In genomic region chr8:122285727-122286126, GRCm38 (mm10) we compare ENCODE assay signal across 9 mouse cellular contexts. TPM values are rescaled to one million over a fixed set of nuclear protein-coding genes. Genes with fewer than 3 reads are reported as not detected.
A peak's percentile ranks its signal among the peaks of the same experiment; 100 is the strongest.
DNase-seq lines count a peak whose midpoint lies in the region; ATAC-seq and TF ChIP-seq lines count a peak whose summit lies in the region.
"Had no signal": no experiment of that assay in that cellular context is flagged by ENCODE, and none has a peak within 500 bp of the region (broad histone marks: within the 10 kb centered on the region; RNA-seq: fewer than 3 reads in every experiment).

No protein-coding gene starts in this region.

- TF ChIP-seq CTCF in cerebellum, adult 2 months (IDR thresholded peaks at IDR 0.05; ENCODE audit: borderline replicate concordance, insufficient read depth, low read depth, low read length), result no peak
- TF ChIP-seq CTCF in lung, embryonic 14.5 days (IDR thresholded peaks at IDR 0.05; ENCODE audit: low read depth), result no peak
- no peak for TF ChIP-seq CTCF in bone marrow, adult 2 months (IDR thresholded peaks at IDR 0.05; ENCODE audit: control insufficient read depth, insufficient read depth, low read length)

- H3K36me3 ChIP-seq in lung, embryonic 14.5 days (ENCODE audit: insufficient read depth), result no peaks in the 10 kb centered on the region; the same call in 1 of the 2 replicates
- H3K36me3 ChIP-seq: limb, embryonic 13.5 days had no signal

- peak; percentile 40 to 56 for DNase-seq in cerebellum, adult 2 months
- DNase-seq in cerebellum, postnatal 14 days, result no peak
- DNase-seq in lung, embryonic 14.5 days, result no peak
- no peak for DNase-seq in lung, adult 18-20 months
- DNase-seq in spleen, postnatal 10 days (ENCODE audit: low spot score in 2 of 2), result peak; percentile 75 to 77
- no peak for DNase-seq in gastrocnemius, postnatal 4 days (ENCODE audit: low spot score in 2 of 2)
- DNase-seq in kidney, adult 9 months, result no peak

- H3K27me3 ChIP-seq in cerebellum, adult 2 months (ENCODE audit: control insufficient read depth, insufficient read depth, low read length), result no peaks in the 10 kb centered on the region
- no peaks in the 10 kb centered on the region for H3K27me3 ChIP-seq in lung, embryonic 14.5 days (ENCODE audit: insufficient read depth, low read length)

- H3K4me2 ChIP-seq in lung, embryonic 14.5 days, result peak overlapping the region; percentile 97

- H3K4me3 ChIP-seq in cerebellum, adult 2 months (replicated peaks; ENCODE audit: insufficient read depth, low read depth, low read length), result no peak overlapping the region
- H3K4me3 ChIP-seq in lung, embryonic 14.5 days (ENCODE audit: low read depth, low read length), result no peak overlapping the region
- H3K4me3 ChIP-seq in bone marrow, adult 2 months (replicated peaks; ENCODE audit: control insufficient read depth, low read depth, low read length), result peak overlapping the region; percentile 87

- no peaks in the 10 kb centered on the region for H3K9me3 ChIP-seq in lung, embryonic 14.5 days (ENCODE audit: low read depth, low read length)
- H3K9me3 ChIP-seq: limb, embryonic 13.5 days had no signal

- no peak for TF ChIP-seq POLR2A in cerebellum, adult 2 months (IDR thresholded peaks at IDR 0.05; ENCODE audit: borderline replicate concordance, insufficient read depth, low read length)
- TF ChIP-seq POLR2A in bone marrow, adult 2 months (IDR thresholded peaks at IDR 0.05; ENCODE audit: borderline replicate concordance, control insufficient read depth, low read depth, low read length), result no peak

- H3K27ac ChIP-seq in cerebellum, adult 2 months (ENCODE audit: insufficient read depth, low read length), result no peak overlapping the region
- peak overlapping the region; percentile 80; the same call in 1 of the 2 replicates for H3K27ac ChIP-seq in lung, embryonic 14.5 days (ENCODE audit: low read depth)
- H3K27ac ChIP-seq in bone marrow, adult 2 months (ENCODE audit: control insufficient read depth, insufficient read depth, low read depth, low read length, poor library complexity), result peak overlapping the region; percentile 94
- H3K27ac ChIP-seq: limb, embryonic 13.5 days had no signal

- H3K4me1 ChIP-seq in cerebellum, adult 2 months (ENCODE audit: control insufficient read depth, insufficient read depth, low read length), result peaks cover 44% of the 10 kb centered on the region
- peaks cover 20% of the 10 kb centered on the region for H3K4me1 ChIP-seq in lung, embryonic 14.5 days (ENCODE audit: insufficient read depth)
- H3K4me1 ChIP-seq in bone marrow, adult 2 months (ENCODE audit: control insufficient read depth, insufficient read depth, low read length), result peaks cover 3% of the 10 kb centered on the region; the same call in 1 of the 2 replicates

- H3K9ac ChIP-seq in lung, embryonic 14.5 days, result no peak overlapping the region
- H3K9ac ChIP-seq: limb, embryonic 13.5 days had no signal

- no peak for ATAC-seq in lung, embryonic 14.5 days (ENCODE audit: insufficient read depth)

- WGBS in cerebellum, adult 2 months, result 39% methylated on average over 6 of the region's 6 CpGs
- WGBS in lung, embryonic 14.5 days, result 68% methylated on average over 6 of the region's 6 CpGs
- 32% methylated on average over 6 of the region's 6 CpGs for WGBS in bone marrow, adult 2 months

RNA-seq across cellular contexts. Expression of gene Zfpm1, which starts 3.8 kb away (rescaled TPM):
- polyA plus RNA-seq in cerebellum, adult 2 months (2012; rRNA removed), result 19.6 and 20.1 TPM in 2 replicates
- polyA plus RNA-seq in lung, embryonic 14.5 days (2014; fragmentation: Nextera tagmentation; extraction: Ambion mirVana), result 2.7 and 2.9 TPM in 2 replicates
- polyA plus RNA-seq in bone marrow, adult 2 months (2011; ENCODE audit: insufficient read depth, insufficient read length, low replicate concordance, missing spikeins), result 125 and 324 TPM in 2 replicates
- total RNA-seq in gastrocnemius, postnatal 4 days (2021), result 10 to 100 TPM; 10.6 to 13.6 TPM

Comparison
In these comparisons a context has a peak if more than half of its experiments do, and no peak if none do; other contexts are left out.
1. DNase-seq: peak in cerebellum, adult 2 months (2 of 2) and spleen, postnatal 10 days (2 of 2); none in cerebellum, postnatal 14 days (0 of 2), lung, embryonic 14.5 days (single experiment), lung, adult 18-20 months (0 of 2), gastrocnemius, postnatal 4 days (0 of 2) and kidney, adult 9 months (single experiment).